Mouse (Mus musculus) large intestine, adult 2 months (tissue): ENCODE measurements around the gene Lrrc75b. TPM values are rescaled to one million over a fixed set of nuclear protein-coding genes. Genes with fewer than 3 reads are reported as not detected.

Experiments used
- DNase-seq: peaks from one replicate; pipeline ENCODE4 v3.0.0-alpha.2; 2012; ENCODE audit warnings: low read depth, low spot score
- WGBS: fragments of 180-500 bp; shearing (Covaris S2); methylation state at CpG from one replicate; pipeline ENCODE4 v1.1.7; 2018; 5-methylcytosine and 5-hydroxymethylcytosine counted together
- polyA plus RNA-seq: library from polyadenylated mRNA; depleted of rRNA; stranded (reverse); fragments of >200 nt; gene quantifications from 2 replicates; pipeline ENCODE4 v1.2.3, GENCODE M21; 2012; rRNA removed

Lrrc75b gene
- polyA plus RNA-seq = 1.0 TPM in 2 replicates

- DNase-seq = no peak
- WGBS = 1% methylated on average over 73 of the region's 75 CpGs
These were observed at the start of gene Lrrc75b for GRCm38 (mm10) chr10:75559676-75560548. TSS of gene Lrrc75b (minus strand) at chr10:75560330.

GRCm38 (mm10) chr10:75608975-75609374 lies 48.8 kb upstream of the Lrrc75b start:
- WGBS = 89% methylated on average over 11 of the region's 11 CpGs
- DNase-seq = no peak

GRCm38 (mm10) chr10:75607253-75607652 lies 47.1 kb upstream of the Lrrc75b start:
- 91% methylated on average over 4 of the region's 4 CpGs for WGBS

GRCm38 (mm10) chr10:75605162-75605846 lies 45.2 kb upstream of the Lrrc75b start:
- 37% methylated on average over 11 of the region's 11 CpGs for WGBS
- no peak for DNase-seq

More at GRCm38 (mm10) chr10:75607253-75607652, 47.1 kb upstream of the Lrrc75b start:
- no peak for DNase-seq

GRCm38 (mm10) chr10:75600189-75600730 lies 40.1 kb upstream of the Lrrc75b start:
- DNase-seq = no peak
- WGBS = 84% methylated on average over 7 of the region's 7 CpGs

- WGBS = 18% methylated on average over 8 of the region's 8 CpGs
These were observed 35.9 kb upstream of the Lrrc75b start for GRCm38 (mm10) chr10:75595981-75596380.

GRCm38 (mm10) chr10:75592585-75592984 lies 32.5 kb upstream of the Lrrc75b start:
- DNase-seq = no peak
- 67% methylated on average over 7 of the region's 7 CpGs for WGBS

More at GRCm38 (mm10) chr10:75595981-75596380, 35.9 kb upstream of the Lrrc75b start:
- DNase-seq = no peak

GRCm38 (mm10) chr10:75591211-75591894 lies 31.2 kb upstream of the Lrrc75b start:
- WGBS = 73% methylated on average over 12 of the region's 12 CpGs
- no peak for DNase-seq

GRCm38 (mm10) chr10:75589651-75590050 lies 29.5 kb upstream of the Lrrc75b start:
- no peak for DNase-seq
- WGBS = 51% methylated on average over 16 of the region's 16 CpGs

- 24% methylated on average over 5 of the region's 5 CpGs for WGBS
These were observed 29.0 kb upstream of the Lrrc75b start, which contains the start of gene Ggt5 for GRCm38 (mm10) chr10:75589129-75589528. TSS of gene Ggt5 (plus strand) at chr10:75589340.

GRCm38 (mm10) chr10:75588336-75588735 lies 28.2 kb upstream of the Lrrc75b start:
- WGBS = 36% methylated on average over 5 of the region's 5 CpGs
- no peak for DNase-seq

More at GRCm38 (mm10) chr10:75589129-75589528, 29.0 kb upstream of the Lrrc75b start, which contains the start of gene Ggt5:
- no peak for DNase-seq

GRCm38 (mm10) chr10:75587781-75588180 lies 27.7 kb upstream of the Lrrc75b start:
- no peak for DNase-seq
- WGBS = 72% methylated on average over 4 of the region's 4 CpGs

- no peak for DNase-seq
- WGBS = 83% methylated on average over 1 of the region's 1 CpGs
These were observed 26.4 kb upstream of the Lrrc75b start for GRCm38 (mm10) chr10:75586553-75586879.

- WGBS = 14% methylated on average over 20 of the region's 20 CpGs
- peak; percentile 44 for DNase-seq
These were observed 25.9 kb upstream of the Lrrc75b start for GRCm38 (mm10) chr10:75585876-75586552.

- DNase-seq = no peak
- WGBS = 80% methylated on average over 6 of the region's 6 CpGs
These were observed 19.0 kb upstream of the Lrrc75b start for GRCm38 (mm10) chr10:75579129-75579528.

- no peak for DNase-seq
- WGBS = 90% methylated on average over 9 of the region's 9 CpGs
These were observed 13.8 kb upstream of the Lrrc75b start for GRCm38 (mm10) chr10:75573965-75574364.

- DNase-seq = no peak
- WGBS = 82% methylated on average over 10 of the region's 10 CpGs
These were observed 13.1 kb upstream of the Lrrc75b start for GRCm38 (mm10) chr10:75573181-75573580.

GRCm38 (mm10) chr10:75571937-75572336 lies 11.8 kb upstream of the Lrrc75b start:
- DNase-seq = no peak
- WGBS = 56% methylated on average over 9 of the region's 9 CpGs

- WGBS = 57% methylated on average over 10 of the region's 10 CpGs
These were observed 11.0 kb upstream of the Lrrc75b start for GRCm38 (mm10) chr10:75570981-75571657.

More at GRCm38 (mm10) chr10:75570981-75571657, 11.0 kb upstream of the Lrrc75b start:
- DNase-seq = no peak
